Comparison of ENCODE assay signal across 22 mouse cellular contexts in the genomic region with DNA sequence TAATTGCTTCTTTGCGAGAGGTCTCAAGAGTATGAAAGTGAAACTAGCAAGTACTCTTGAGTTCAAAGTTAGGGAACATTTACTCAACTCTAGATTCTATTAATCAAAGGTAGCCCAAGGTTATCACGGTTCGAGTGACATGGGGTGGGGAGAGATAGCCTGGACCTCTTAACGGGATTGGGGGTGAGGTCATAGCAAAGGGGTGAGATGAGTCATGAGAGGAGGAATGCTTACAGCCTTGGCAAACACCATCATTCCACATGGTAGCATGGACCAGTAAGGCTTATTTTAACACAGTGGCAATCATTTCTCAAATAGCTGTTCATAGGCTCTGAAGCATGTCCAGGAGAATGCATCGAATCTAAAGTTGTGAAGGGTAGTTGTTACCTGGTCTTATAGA.
A peak's percentile ranks its signal among the peaks of the same experiment; 100 is the strongest.
DNase-seq lines count a peak whose midpoint lies in the region; ATAC-seq and TF ChIP-seq lines count a peak whose summit lies in the region.
"Had no signal": no experiment of that assay in that cellular context is flagged by ENCODE, and none has a peak within 500 bp of the region (broad histone marks: within the 10 kb centered on the region; RNA-seq: fewer than 3 reads in every experiment).

No protein-coding gene starts in this region.

- no peaks in the 10 kb centered on the region for H3K36me3 ChIP-seq in heart, postnatal 0 days (replicated peaks; ENCODE audit: control insufficient read depth, insufficient read depth, low read length)
- H3K36me3 ChIP-seq in heart, embryonic 11.5 days (ENCODE audit: control insufficient read depth, insufficient read depth, low read length), result no peaks in the 10 kb centered on the region
- no peaks in the 10 kb centered on the region for H3K36me3 ChIP-seq in CH12.LX (replicated peaks in 1 of 2; ENCODE audit: control insufficient read depth in 1 of 2, insufficient read depth in 1 of 2, low read length in 1 of 2)
- H3K36me3 ChIP-seq: embryonic facial prominence, embryonic 12.5 days; heart, embryonic 12.5 days; hindbrain, embryonic 13.5 days; kidney, embryonic 15.5 days; limb, embryonic 13.5 days; liver, embryonic 12.5 days had no signal

- no peak for TF ChIP-seq CTCF in heart, postnatal 0 days (IDR thresholded peaks at IDR 0.05; ENCODE audit: low read depth)
- no peak for TF ChIP-seq CTCF in CH12.LX (conservative IDR thresholded peaks at IDR 0.05 in 1 of 2, IDR thresholded peaks at IDR 0.05 in 1 of 2; ENCODE audit: low read depth in 2 of 2, low read length in 2 of 2)

- dilution Hi-C loops in CH12.LX (cut with MboI; ENCODE audit: extremely low pct_ligation_motif_present, extremely low pct_unique_long_range_greater_than_20kb, low sequenced_read_pairs), result no loop called here

- H3K27ac ChIP-seq in heart, postnatal 0 days (ENCODE audit: low read depth), result no peak overlapping the region
- no peak overlapping the region for H3K27ac ChIP-seq in heart, embryonic 11.5 days (ENCODE audit: low read depth, low read length)
- no peak overlapping the region for H3K27ac ChIP-seq in CH12.LX (ENCODE audit: insufficient read depth, low read depth)
- H3K27ac ChIP-seq: embryonic facial prominence, embryonic 12.5 days; hindbrain, embryonic 13.5 days; kidney, embryonic 15.5 days; limb, embryonic 13.5 days; liver, embryonic 12.5 days; macrophage had no signal

- no peak overlapping the region for H3K4me3 ChIP-seq in heart, postnatal 0 days (ENCODE audit: low read depth, low read length)
- H3K4me3 ChIP-seq in heart, embryonic 11.5 days (ENCODE audit: low read depth, low read length), result no peak overlapping the region
- peak overlapping the region in 1 of 3 experiments; percentile 29 for H3K4me3 ChIP-seq in CH12.LX (replicated peaks in 1 of 3; ENCODE audit: low read depth in 2 of 3, low read length in 2 of 3, poor library complexity in 1 of 3)
- H3K4me3 ChIP-seq: embryonic facial prominence, embryonic 12.5 days; heart, embryonic 12.5 days; hindbrain, embryonic 13.5 days; kidney, embryonic 15.5 days; limb, embryonic 13.5 days; liver, embryonic 12.5 days had no signal

- H3K9me3 ChIP-seq in heart, postnatal 0 days (replicated peaks; ENCODE audit: control insufficient read depth, low read length), result no peaks in the 10 kb centered on the region
- no peaks in the 10 kb centered on the region for H3K9me3 ChIP-seq in heart, embryonic 11.5 days (replicated peaks; ENCODE audit: control insufficient read depth, low read length)
- H3K9me3 ChIP-seq in CH12.LX (replicated peaks; ENCODE audit: low read length), result no peaks in the 10 kb centered on the region
- H3K9me3 ChIP-seq: embryonic facial prominence, embryonic 12.5 days; heart, embryonic 12.5 days; hindbrain, embryonic 13.5 days; kidney, embryonic 15.5 days; limb, embryonic 13.5 days; liver, embryonic 12.5 days had no signal

- WGBS in heart, postnatal 0 days, result 30% methylated on average over 5 of the region's 5 CpGs
- 63% methylated on average over 5 of the region's 5 CpGs for WGBS in heart, embryonic 11.5 days (ENCODE audit: insufficient replicate concordance)

- H3K4me2 ChIP-seq in heart, postnatal 0 days (ENCODE audit: low read depth, low read length), result no peak overlapping the region
- H3K4me2 ChIP-seq in heart, embryonic 11.5 days, result no peak overlapping the region
- peak overlapping the region; percentile 95 for H3K4me2 ChIP-seq in CH12.LX (ENCODE audit: insufficient read depth, low read depth, poor library complexity, severe bottlenecking)
- H3K4me2 ChIP-seq: embryonic facial prominence, embryonic 12.5 days; heart, embryonic 12.5 days; hindbrain, embryonic 13.5 days; kidney, embryonic 15.5 days; limb, embryonic 13.5 days; liver, embryonic 12.5 days had no signal

- TF ChIP-seq EP300 in heart, postnatal 0 days (IDR thresholded peaks at IDR 0.05; ENCODE audit: low read depth), result no peak
- TF ChIP-seq EP300 in CH12.LX (IDR thresholded peaks at IDR 0.05; ENCODE audit: low read length), result peak; percentile 25; the same call in 1 of the 2 replicates

- ATAC-seq in heart, postnatal 0 days (ENCODE audit: insufficient read depth, low read depth), result peak; percentile 41; the same call in 1 of the 2 replicates
- ATAC-seq in heart, embryonic 11.5 days (replicated peaks; ENCODE audit: insufficient number of reproducible peaks, low FRiP score, low TSS enrichment), result no peak
- ATAC-seq in cerebellum, adult (ENCODE audit: insufficient number of reproducible peaks, low FRiP score, low TSS enrichment), result no peak
- ATAC-seq: forebrain, postnatal 0 days; liver, embryonic 12.5 days; midbrain, embryonic 16.5 days had no signal

- no peaks in the 10 kb centered on the region for H3K4me1 ChIP-seq in heart, postnatal 0 days (ENCODE audit: control insufficient read depth, insufficient read depth)
- no peaks in the 10 kb centered on the region for H3K4me1 ChIP-seq in heart, embryonic 11.5 days (ENCODE audit: control insufficient read depth, insufficient read depth, low read length)
- peaks cover 8 to 25% of the 10 kb centered on the region in 2 experiments for H3K4me1 ChIP-seq in CH12.LX (ENCODE audit: control insufficient read depth in 1 of 2, insufficient read depth in 2 of 2)
- H3K4me1 ChIP-seq: hindbrain, embryonic 13.5 days; kidney, embryonic 15.5 days; liver, embryonic 12.5 days had no signal

- in situ Hi-C loops in CH12.LX (cut with MboI; ENCODE audit: low pct_ligation_motif_present, low pct_unique_long_range_greater_than_20kb, low sequenced_read_pairs), result no loop called here

- H3K9ac ChIP-seq in heart, postnatal 0 days (replicated peaks; ENCODE audit: low read depth, low read length), result no peak overlapping the region
- no peak overlapping the region for H3K9ac ChIP-seq in heart, embryonic 11.5 days (ENCODE audit: low read depth, low read length)
- no peak overlapping the region for H3K9ac ChIP-seq in CH12.LX (ENCODE audit: insufficient read depth, low read depth)
- H3K9ac ChIP-seq: embryonic facial prominence, embryonic 12.5 days; forebrain, postnatal 0 days; heart, embryonic 12.5 days; hindbrain, embryonic 13.5 days; kidney, embryonic 15.5 days; limb, embryonic 13.5 days; liver, embryonic 12.5 days had no signal

- no peak for DNase-seq in heart, postnatal 0 days (ENCODE audit: low spot score)
- DNase-seq in CH12.LX (ENCODE audit: extremely low read depth), result no peak
- DNase-seq in adrenal gland, adult 8-10 months, result peak; percentile 58
- peak; percentile 32 for DNase-seq in lung, postnatal 36 days
- DNase-seq in frontal cortex, postnatal 25 days (ENCODE audit: low spot score in 2 of 2), result no peak
- DNase-seq: cerebellum, adult 18-20 months; cerebellum, postnatal 14 days; forebrain, postnatal 0 days; kidney, adult 11 months; kidney, postnatal 4 days; right cerebral cortex, postnatal 4 days; thymus, postnatal 14 days had no signal

- TF ChIP-seq RAD21 in CH12.LX (IDR thresholded peaks at IDR 0.05; ENCODE audit: low read depth, low read length), result no peak

- H3K79me2 ChIP-seq in CH12.LX (replicated peaks; ENCODE audit: control insufficient read depth, extremely low read depth, insufficient read depth, poor library complexity, severe bottlenecking), result no peaks in the 10 kb centered on the region

- H3K27me3 ChIP-seq in heart, postnatal 0 days (ENCODE audit: control insufficient read depth, insufficient read depth, low read length), result no peaks in the 10 kb centered on the region
- H3K27me3 ChIP-seq in heart, embryonic 11.5 days (ENCODE audit: control insufficient read depth, insufficient read depth, low read length), result no peaks in the 10 kb centered on the region
- H3K27me3 ChIP-seq in CH12.LX (replicated peaks), result no peaks in the 10 kb centered on the region
- H3K27me3 ChIP-seq: embryonic facial prominence, embryonic 12.5 days; heart, embryonic 12.5 days; hindbrain, embryonic 13.5 days; kidney, embryonic 15.5 days; limb, embryonic 13.5 days; liver, embryonic 12.5 days had no signal

- no peak for TF ChIP-seq POLR2A in CH12.LX (IDR thresholded peaks at IDR 0.05; ENCODE audit: low read depth, low read length)

TF ChIP-seq in CH12.LX, 34 proteins besides CTCF, POLR2A, EP300 and RAD21:
- TF ChIP-seq JUN (IDR thresholded peaks at IDR 0.05; ENCODE audit: insufficient read depth, low read depth, low read length), result peak; percentile 3; the same call in 1 of the 2 replicates
- TF ChIP-seq MXI1 (IDR thresholded peaks at IDR 0.05; ENCODE audit: low read depth, low read length), result no peak
TF ChIP-seq in CH12.LX: peak in this region for 1.

Comparison
In these comparisons a context has a peak if more than half of its experiments do, and no peak if none do; other contexts are left out.
1. DNase-seq: peak in adrenal gland, adult 8-10 months (single experiment) and lung, postnatal 36 days (single experiment); none in heart, postnatal 0 days (single experiment), CH12.LX (single experiment) and frontal cortex, postnatal 25 days (0 of 2).